Mouse (Mus musculus) bone marrow macrophage, adult 2 months (primary cell): ENCODE measurements around the gene Grm8.

Source experiments
- CTCF ChIP-seq: IDR thresholded peaks from 2 replicates; pipeline ENCODE4 v1.5.1; 2012; ENCODE audit warnings: low read depth, mild to moderate bottlenecking, low read length, moderate library complexity
- POLR2A ChIP-seq: IDR thresholded peaks from 2 replicates; pipeline ENCODE4 v1.6.1; 2012; ENCODE audit warnings: mild to moderate bottlenecking, low read depth, low read length, borderline replicate concordance

DNA sequence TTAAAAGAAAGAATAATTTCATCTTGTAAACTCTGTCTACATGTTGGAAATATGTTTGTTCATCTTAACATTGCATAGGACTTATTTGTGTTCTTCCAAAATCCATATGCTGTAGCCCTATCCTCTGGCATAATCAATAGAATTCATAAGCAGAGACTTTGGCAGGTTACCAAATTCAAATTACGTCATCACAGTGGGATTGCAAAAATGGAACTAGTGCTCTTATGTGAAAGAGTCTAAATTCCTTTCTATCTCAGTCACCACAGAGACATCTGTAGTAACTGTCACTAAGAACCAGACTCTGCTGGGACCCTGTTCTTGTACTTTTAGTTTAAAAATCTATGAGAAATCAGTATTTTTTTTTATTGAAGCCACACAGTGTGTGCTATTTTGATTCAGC, 352.7 kb downstream of the Grm8 start:
- no peak for TF ChIP-seq CTCF
- no peak for TF ChIP-seq POLR2A
